Mouse (Mus musculus): ENCODE measurements at regions not wholly inside any gene's neighbourhood (a gene's known extent, or its start where the extent isn't known, plus 50 kb on each side); places are given as distances from the start of the nearest gene placed in this dataset.

DNA sequence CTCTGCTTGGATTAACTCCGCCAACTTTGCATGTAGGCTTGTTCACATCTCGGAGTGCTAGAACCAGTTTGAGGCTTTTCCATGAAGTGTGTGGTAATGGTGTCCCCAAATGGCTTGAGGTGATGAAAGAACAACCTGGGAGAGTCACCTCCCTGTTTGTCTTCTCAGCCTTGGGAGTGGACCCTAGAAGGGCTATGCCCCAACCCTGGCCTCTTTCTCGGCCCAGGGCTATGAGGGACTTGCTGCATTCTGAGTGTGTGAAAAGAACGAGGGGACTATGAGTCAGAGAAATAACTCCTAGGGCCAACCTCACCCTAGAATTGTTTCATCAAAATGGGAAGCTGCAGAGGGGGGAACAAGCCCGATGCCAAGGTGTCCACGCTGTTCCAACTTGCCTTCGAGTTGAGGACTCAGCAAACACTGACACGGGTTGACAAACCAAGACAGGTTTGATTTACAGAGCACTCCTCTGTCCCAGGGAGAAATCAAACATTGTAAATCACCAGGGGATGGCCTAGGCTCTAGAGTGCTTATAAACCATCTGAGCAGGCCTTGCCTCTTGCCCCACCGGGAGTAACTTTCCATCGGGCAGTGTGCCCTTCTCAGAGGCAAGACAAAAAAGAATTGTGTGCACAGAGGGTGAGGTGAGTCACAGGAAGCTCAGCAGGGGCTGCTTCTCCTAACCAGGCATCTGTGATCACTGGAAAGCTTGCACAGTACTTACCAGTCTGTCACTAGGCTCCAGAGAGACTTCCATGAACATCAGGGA is 186.3 kb upstream of the Tmem45b start:
- no peak for TF ChIP-seq CTCF (IDR thresholded peaks at IDR 0.05; ENCODE audit: borderline replicate concordance, control insufficient read depth, extremely low read depth, insufficient read depth, low read length, poor library complexity)
- TF ChIP-seq POLR2A (IDR thresholded peaks at IDR 0.05; ENCODE audit: control insufficient read depth, extremely low read depth, insufficient read depth, low read length, poor library complexity), result no peak
